Comparison of ENCODE assay signal across 21 mouse cellular contexts in the genomic region with DNA sequence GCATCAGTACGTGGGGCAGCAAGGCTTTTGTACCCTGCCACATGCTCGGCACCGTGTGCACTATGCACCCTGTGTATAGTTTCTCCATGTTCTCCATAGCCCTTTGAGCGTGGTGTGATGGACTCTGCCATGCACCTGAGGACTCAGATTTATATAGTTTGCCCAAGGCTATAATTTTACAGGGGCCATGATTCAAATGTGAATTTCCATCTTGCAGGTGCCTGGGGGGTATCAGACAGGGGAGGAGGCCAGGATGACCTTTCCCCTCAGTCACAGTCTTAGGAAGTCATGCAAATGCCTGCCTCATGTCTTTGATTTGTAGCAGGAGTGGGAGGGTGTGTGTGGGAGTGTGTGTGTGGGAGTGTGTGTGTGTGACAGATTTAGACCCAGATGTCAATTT. TPM values are rescaled to one million over a fixed set of nuclear protein-coding genes. Genes with fewer than 3 reads are reported as not detected.
DNase-seq lines count a peak whose midpoint lies in the region; ATAC-seq lines count a peak whose summit lies in the region.
"Had no signal": no experiment of that assay in that cellular context is flagged by ENCODE, and none has a peak within 500 bp of the region (broad histone marks: within the 10 kb centered on the region; RNA-seq: fewer than 3 reads in every experiment).

No protein-coding gene starts in this region.

- H3K36me3 ChIP-seq in midbrain, embryonic 11.5 days (ENCODE audit: control insufficient read depth, insufficient read depth, low read length) = no peaks in the 10 kb centered on the region
- H3K36me3 ChIP-seq in midbrain, embryonic 16.5 days (ENCODE audit: control insufficient read depth, insufficient read depth, low read length) = no peaks in the 10 kb centered on the region
- H3K36me3 ChIP-seq: embryonic facial prominence, embryonic 13.5 days; heart, embryonic 15.5 days; hindbrain, embryonic 15.5 days had no signal

- no peaks in the 10 kb centered on the region for H3K27me3 ChIP-seq in midbrain, embryonic 11.5 days (ENCODE audit: control insufficient read depth, insufficient read depth, low read length)
- H3K27me3 ChIP-seq in midbrain, embryonic 16.5 days (ENCODE audit: control insufficient read depth, insufficient read depth, low read depth, low read length) = no peaks in the 10 kb centered on the region; the same call in 1 of the 2 replicates
- H3K27me3 ChIP-seq: hindbrain, embryonic 15.5 days had no signal

- H3K27ac ChIP-seq in midbrain, embryonic 11.5 days (ENCODE audit: low read depth, low read length) = no peak overlapping the region
- H3K27ac ChIP-seq in midbrain, embryonic 16.5 days (ENCODE audit: low read length) = no peak overlapping the region
- H3K27ac ChIP-seq: heart, embryonic 15.5 days; hindbrain, embryonic 15.5 days had no signal

- H3K9me3 ChIP-seq in midbrain, embryonic 11.5 days (ENCODE audit: control insufficient read depth, low read length) = peaks cover 3% of the 10 kb centered on the region; the same call in 1 of the 2 replicates
- H3K9me3 ChIP-seq in midbrain, embryonic 16.5 days (replicated peaks; ENCODE audit: control insufficient read depth, low read length, poor library complexity, severe bottlenecking) = no peaks in the 10 kb centered on the region
- H3K9me3 ChIP-seq: embryonic facial prominence, embryonic 13.5 days; heart, embryonic 15.5 days; hindbrain, embryonic 15.5 days had no signal

- peaks cover 18% of the 10 kb centered on the region for H3K4me1 ChIP-seq in midbrain, embryonic 11.5 days (ENCODE audit: control insufficient read depth, insufficient read depth, low read length)
- H3K4me1 ChIP-seq in midbrain, embryonic 16.5 days (ENCODE audit: control insufficient read depth, insufficient read depth, low read length) = 0 out of 2 replicates have a peak, but pooled peaks cover 2% of the 10 kb centered on the region

- DNase-seq in heart, adult 11 months = peak; percentile 46
- DNase-seq in heart, adult 9 months (ENCODE audit: low spot score in 2 of 2) = no peak
- peak; percentile 86 for DNase-seq in midbrain, embryonic 11.5 days (ENCODE audit: low spot score, missing footprints)
- DNase-seq in embryo, embryonic 10.5 days (ENCODE audit: low spot score) = peak; percentile 43
- peak; percentile 27 for DNase-seq in forelimb bud, embryonic 11.5 days (ENCODE audit: low read depth, low spot score)
- no peak for DNase-seq in retina, postnatal 1 day
- DNase-seq: adrenal gland, adult 2 months; adrenal gland, postnatal 36 days; cerebellum, adult 11 months; cerebellum, adult 8-10 months; cerebellum, postnatal 14 days; gastrocnemius, postnatal 10 days; heart, postnatal 14 days; kidney, adult 2 months had no signal

- H3K4me2 ChIP-seq in midbrain, embryonic 11.5 days = no peak overlapping the region
- no peak overlapping the region for H3K4me2 ChIP-seq in midbrain, embryonic 16.5 days (ENCODE audit: low read length)
- H3K4me2 ChIP-seq: heart, embryonic 15.5 days had no signal

- no peak overlapping the region for H3K9ac ChIP-seq in midbrain, embryonic 11.5 days (ENCODE audit: low read length)
- H3K9ac ChIP-seq in midbrain, embryonic 16.5 days (ENCODE audit: low read depth, low read length) = no peak overlapping the region
- H3K9ac ChIP-seq: embryonic facial prominence, embryonic 13.5 days; heart, embryonic 15.5 days; hindbrain, embryonic 15.5 days had no signal

- 76% methylated on average over 4 of the region's 4 CpGs for WGBS in midbrain, embryonic 11.5 days
- WGBS in midbrain, embryonic 16.5 days = 68% methylated on average over 4 of the region's 4 CpGs

- H3K4me3 ChIP-seq in midbrain, embryonic 11.5 days (ENCODE audit: low read depth, low read length) = no peak overlapping the region
- no peak overlapping the region for H3K4me3 ChIP-seq in midbrain, embryonic 16.5 days (ENCODE audit: low read depth, low read length)
- H3K4me3 ChIP-seq: heart, embryonic 15.5 days had no signal

- no peak for ATAC-seq in midbrain, embryonic 11.5 days (ENCODE audit: low FRiP score)
- no peak for ATAC-seq in midbrain, embryonic 16.5 days
- ATAC-seq: intestine, embryonic 16.5 days had no signal

RNA-seq across cellular contexts. Expression of gene Smoc1, which starts 29.0 kb away (rescaled TPM):
- 17.3 and 19.0 TPM in 2 replicates for polyA plus RNA-seq in midbrain, embryonic 11.5 days (2014; fragmentation: Nextera tagmentation; extraction: Ambion mirVana)
- polyA plus RNA-seq in midbrain, embryonic 16.5 days (2015; fragmentation: Nextera tagmentation; extraction: Ambion mirVana) = 21.6 and 29.0 TPM in 2 replicates

RNA-seq across cellular contexts. Expression of gene Slc10a1, which starts 29.1 kb away (rescaled TPM):
- 0.26 and 0.44 TPM in 2 replicates for polyA plus RNA-seq in midbrain, embryonic 11.5 days (2014; fragmentation: Nextera tagmentation; extraction: Ambion mirVana)
- 0.45 and 0.56 TPM in 2 replicates for polyA plus RNA-seq in midbrain, embryonic 16.5 days (2015; fragmentation: Nextera tagmentation; extraction: Ambion mirVana)
- polyA plus RNA-seq: brain, embryonic 14.5 days; gonadal fat pad, adult 2 months had no signal

RNA-seq across cellular contexts. Expression of gene Srsf5, which starts 52.3 kb away (rescaled TPM):
- 444 and 504 TPM in 2 replicates for polyA plus RNA-seq in midbrain, embryonic 11.5 days (2014; fragmentation: Nextera tagmentation; extraction: Ambion mirVana)
- 426 and 452 TPM in 2 replicates for polyA plus RNA-seq in midbrain, embryonic 16.5 days (2015; fragmentation: Nextera tagmentation; extraction: Ambion mirVana)

Comparison
In these comparisons a context has a peak if more than half of its experiments do, and no peak if none do; other contexts are left out.
1. DNase-seq: peak in heart, adult 11 months (single experiment), midbrain, embryonic 11.5 days (single experiment), embryo, embryonic 10.5 days (single experiment) and forelimb bud, embryonic 11.5 days (single experiment); none in heart, adult 9 months (0 of 2) and retina, postnatal 1 day (single experiment).